8 mouse cellular contexts compared by ENCODE assay signal in the genomic region with DNA sequence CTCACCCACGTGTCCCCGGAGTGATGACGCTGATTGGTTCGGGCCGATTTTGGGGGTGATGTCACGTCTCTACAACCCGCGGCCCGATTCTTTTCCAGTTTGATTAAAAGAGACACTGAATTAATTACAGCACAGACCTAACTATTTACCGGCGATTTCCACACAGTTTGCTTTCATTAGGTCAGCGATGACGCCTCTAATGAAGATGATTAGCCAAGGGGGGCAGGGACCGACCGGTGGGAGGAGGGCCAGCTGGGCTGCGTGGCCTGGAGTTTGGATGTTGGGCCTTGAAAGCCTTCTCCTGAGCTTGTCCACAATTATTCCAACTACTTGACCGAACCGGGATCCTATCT. TPM values are rescaled to one million over a fixed set of nuclear protein-coding genes. Genes with fewer than 3 reads are reported as not detected.
DNase-seq lines count a peak whose midpoint lies in the region; ATAC-seq lines count a peak whose summit lies in the region.

A gene (minus strand): TSS at position 156 of the 353 bp plus-strand sequence.

- no peak for DNase-seq in kidney, adult 18-20 months
- peak; percentile 74 for DNase-seq in cerebellum, adult 11-12 months
- peak; percentile 24 for DNase-seq in neural tube, embryonic 11.5 days (ENCODE audit: low spot score)
- no peak for DNase-seq in left cerebral cortex, postnatal 36 days (ENCODE audit: low spot score in 2 of 2)
- DNase-seq in adipocyte (ENCODE audit: low spot score): no peak
- DNase-seq in left cerebral cortex, adult 11 months (ENCODE audit: low spot score): no peak

- peaks cover 18% of the 10 kb centered on the region for H3K4me1 ChIP-seq in kidney, embryonic 15.5 days
- peaks cover 24% of the 10 kb centered on the region for H3K4me1 ChIP-seq in hindbrain, embryonic 13.5 days (replicated peaks)
- peaks cover 10% of the 10 kb centered on the region for H3K4me1 ChIP-seq in neural tube, embryonic 11.5 days (ENCODE audit: control insufficient read depth, insufficient read depth, low read length)

- ATAC-seq in kidney, embryonic 15.5 days (replicated peaks; ENCODE audit: low FRiP score): no peak
- ATAC-seq in hindbrain, embryonic 13.5 days (ENCODE audit: low FRiP score): no peak
- no peak for ATAC-seq in neural tube, embryonic 11.5 days (ENCODE audit: insufficient read depth, low FRiP score, low TSS enrichment)

- no peak within 1 kb of the TSS for H3K27ac ChIP-seq in kidney, embryonic 15.5 days
- H3K27ac ChIP-seq in hindbrain, embryonic 13.5 days: no peak within 1 kb of the TSS
- 0 out of 2 replicates have a peak within 1 kb of the TSS, but pooled peaks have one; percentile 8 for H3K27ac ChIP-seq in neural tube, embryonic 11.5 days (ENCODE audit: low read depth, low read length)

- H3K4me3 ChIP-seq in kidney, embryonic 15.5 days (replicated peaks): no peak within 1 kb of the TSS
- peak within 1 kb of the TSS; percentile 27 for H3K4me3 ChIP-seq in hindbrain, embryonic 13.5 days
- H3K4me3 ChIP-seq in neural tube, embryonic 11.5 days (ENCODE audit: low read depth, low read length): peak within 1 kb of the TSS; percentile 29

- WGBS in kidney, embryonic 15.5 days: 2% methylated on average over 18 of the region's 18 CpGs
- 2% methylated on average over 18 of the region's 18 CpGs for WGBS in hindbrain, embryonic 13.5 days
- WGBS in neural tube, embryonic 11.5 days: under 1% methylated on average over 18 of the region's 18 CpGs

- H3K9me3 ChIP-seq in kidney, embryonic 15.5 days (replicated peaks): no peaks in the 10 kb centered on the region
- H3K9me3 ChIP-seq in hindbrain, embryonic 13.5 days: no peaks in the 10 kb centered on the region
- no peaks in the 10 kb centered on the region for H3K9me3 ChIP-seq in neural tube, embryonic 11.5 days (ENCODE audit: control insufficient read depth, low read length)

- no peaks in the 10 kb centered on the region for H3K36me3 ChIP-seq in kidney, embryonic 15.5 days
- H3K36me3 ChIP-seq in hindbrain, embryonic 13.5 days: no peaks in the 10 kb centered on the region
- H3K36me3 ChIP-seq in neural tube, embryonic 11.5 days (ENCODE audit: control insufficient read depth, insufficient read depth, low read length): no peaks in the 10 kb centered on the region

- H3K27me3 ChIP-seq in kidney, embryonic 15.5 days: peaks cover 100% of the 10 kb centered on the region
- peaks cover 96% of the 10 kb centered on the region for H3K27me3 ChIP-seq in hindbrain, embryonic 13.5 days
- peaks cover 89% of the 10 kb centered on the region for H3K27me3 ChIP-seq in neural tube, embryonic 11.5 days (ENCODE audit: control insufficient read depth, insufficient read depth, low read length)

- peak within 1 kb of the TSS; percentile 12 for H3K4me2 ChIP-seq in kidney, embryonic 15.5 days
- peak within 1 kb of the TSS; percentile 40 for H3K4me2 ChIP-seq in hindbrain, embryonic 13.5 days
- peak within 1 kb of the TSS; percentile 45 for H3K4me2 ChIP-seq in neural tube, embryonic 11.5 days (ENCODE audit: low read depth)

- intact Hi-C loops in left cerebral cortex, postnatal 36 days (cut with DNase I): no loop called here

- H3K9ac ChIP-seq in kidney, embryonic 15.5 days: no peak within 1 kb of the TSS
- H3K9ac ChIP-seq in hindbrain, embryonic 13.5 days: peak within 1 kb of the TSS; percentile 51; the same call in 1 of the 2 replicates
- H3K9ac ChIP-seq in neural tube, embryonic 11.5 days (ENCODE audit: low read length): 0 out of 2 replicates have a peak within 1 kb of the TSS, but pooled peaks have one; percentile 18

RNA-seq across cellular contexts. Expression of the gene that starts here (rescaled TPM):
- not detected in 2 replicates for polyA plus RNA-seq in kidney, embryonic 15.5 days (2015; fragmentation: Nextera tagmentation; extraction: Ambion mirVana)
- 11.4 and 17.1 TPM in 2 replicates for polyA plus RNA-seq in hindbrain, embryonic 13.5 days (2015; fragmentation: Nextera tagmentation; extraction: Ambion mirVana)
- 9.2 and 10.2 TPM in 2 replicates for polyA plus RNA-seq in neural tube, embryonic 11.5 days (2014; fragmentation: Nextera tagmentation; extraction: Ambion mirVana)
- not detected for total RNA-seq in left cerebral cortex, postnatal 36 days (2021)

Comparison
In these comparisons a context has a peak if more than half of its experiments do, and no peak if none do; other contexts are left out.
1. DNase-seq: peak in cerebellum, adult 11-12 months (single experiment) and neural tube, embryonic 11.5 days (single experiment); none in kidney, adult 18-20 months (single experiment), left cerebral cortex, postnatal 36 days (0 of 2), adipocyte (single experiment) and left cerebral cortex, adult 11 months (single experiment).
2. Peak in every context shown above with its lines, with median percentiles within 50 percentile points of each other: H3K4me2 ChIP-seq.